Mouse (Mus musculus): ENCODE measurements around the gene Map10. TPM values are rescaled to one million over a fixed set of nuclear protein-coding genes. Genes with fewer than 3 reads are reported as not detected.

Gene Map10
- total and polyA plus RNA-seq, 3 experiments = 1.3 to 6.7 (median 2.3) TPM

DNA sequence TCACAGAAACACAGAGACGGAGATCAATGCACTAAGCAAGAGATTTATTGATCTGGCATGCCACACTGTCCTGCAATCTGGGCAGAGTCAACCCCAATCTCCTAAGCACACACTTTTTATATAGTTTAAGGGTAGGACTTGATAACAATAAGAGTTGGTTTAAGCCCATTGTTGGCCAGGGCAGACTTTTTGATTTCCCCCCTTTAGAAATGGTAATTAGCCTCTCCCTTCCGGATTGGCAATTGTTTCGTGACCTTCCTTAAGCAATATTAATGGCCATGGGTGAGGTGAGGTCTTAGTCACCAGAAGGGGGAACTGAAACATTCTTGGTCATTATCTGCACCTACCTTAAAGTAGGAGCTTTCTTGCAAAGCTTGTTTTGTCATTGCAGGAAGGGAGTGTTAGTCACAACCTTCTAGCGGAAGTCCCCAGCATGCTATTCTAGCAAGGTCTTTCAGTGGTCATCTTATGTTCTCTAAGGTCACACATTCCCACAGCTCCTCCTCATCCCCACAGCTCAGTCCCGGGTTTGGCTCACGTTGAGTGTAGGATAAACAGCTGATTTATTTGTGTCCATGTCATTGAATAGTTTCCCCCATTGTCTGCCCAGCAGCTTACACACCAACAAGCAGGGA is 29.9 kb downstream of the Map10 start:
- Histone ChIP-seq H3K4me2 (ENCODE audit: insufficient read depth, low read depth, poor library complexity, severe bottlenecking) (no peak overlapping the region), H3K9me3 (replicated peaks; ENCODE audit: low read length) (peaks cover 17% of the 10 kb centered on the region), H3K27me3 (replicated peaks) (no peaks in the 10 kb centered on the region), H3K36me3 (replicated peaks in 1 of 2; ENCODE audit: control insufficient read depth in 1 of 2, insufficient read depth in 1 of 2, low read length in 1 of 2) (peaks cover 0 to 2% of the 10 kb centered on the region in 2 experiments), H3K27ac (ENCODE audit: insufficient read depth, low read depth) (peak overlapping the region; percentile 92), H3K79me2 (replicated peaks; ENCODE audit: control insufficient read depth, extremely low read depth, insufficient read depth, poor library complexity, severe bottlenecking) (no peaks in the 10 kb centered on the region), H3K9ac (ENCODE audit: insufficient read depth, low read depth) (no peak overlapping the region), H3K4me3 (replicated peaks in 1 of 3; ENCODE audit: low read depth in 2 of 3, low read length in 2 of 3, poor library complexity in 1 of 3) (no peak overlapping the region), H3K4me1 (ENCODE audit: control insufficient read depth in 1 of 2, insufficient read depth in 2 of 2) (peaks cover 14 to 16% of the 10 kb centered on the region in 2 experiments)
- DNase-seq (ENCODE audit: extremely low read depth) = peak; percentile 78
- dilution Hi-C loops (cut with MboI; ENCODE audit: extremely low pct_ligation_motif_present, extremely low pct_unique_long_range_greater_than_20kb, low sequenced_read_pairs) = no loop called here
- in situ Hi-C loops (cut with MboI; ENCODE audit: low pct_ligation_motif_present, low pct_unique_long_range_greater_than_20kb, low sequenced_read_pairs) = loop anchor here (5.0 kb wide), 1 partner anchor 517 kb away; no protein-coding TSS in a partner anchor
- no peak for TF ChIP-seq GABPA (IDR thresholded peaks at IDR 0.05; ENCODE audit: insufficient replicate concordance, low read depth, low read length)
- peak; percentile 67 for TF ChIP-seq ELF1 (IDR thresholded peaks at IDR 0.05; ENCODE audit: low read depth, low read length)
- TF ChIP-seq BHLHE40 (IDR thresholded peaks at IDR 0.05; ENCODE audit: low read depth, low read length) = peak; percentile 75
- TF ChIP-seq CHD2 (IDR thresholded peaks at IDR 0.05; ENCODE audit: low read length) = peak; percentile 65; the same call in 1 of the 2 replicates
- TF ChIP-seq POLR2A (IDR thresholded peaks at IDR 0.05; ENCODE audit: low read depth, low read length) = 0 out of 2 replicates have a peak, but pooled peaks have one; percentile 39
- peak; percentile 59; the same call in 1 of the 2 replicates for TF ChIP-seq RCOR1 (conservative IDR thresholded peaks at IDR 0.05; ENCODE audit: low read depth, low read length)
- TF ChIP-seq IRF4 (IDR thresholded peaks at IDR 0.05; ENCODE audit: low read depth, low read length) = peak; percentile 96
- TF ChIP-seq MEF2A (IDR thresholded peaks at IDR 0.05; ENCODE audit: borderline replicate concordance, low read depth, low read length) = peak; percentile 76
- peak; percentile 83 for TF ChIP-seq ETS1 (conservative IDR thresholded peaks at IDR 0.05; ENCODE audit: low read depth, low read length)
- TF ChIP-seq EP300 (IDR thresholded peaks at IDR 0.05; ENCODE audit: low read length) = peak; percentile 91
- no peak for TF ChIP-seq SMC3 (IDR thresholded peaks at IDR 0.05; ENCODE audit: low read depth, low read length)
- no peak for TF ChIP-seq MAZ (IDR thresholded peaks at IDR 0.05; ENCODE audit: low read depth, low read length)
- peak; percentile 73 for TF ChIP-seq MYC (IDR thresholded peaks at IDR 0.05; ENCODE audit: low read depth, low read length)
- TF ChIP-seq MAFK (IDR thresholded peaks at IDR 0.05; ENCODE audit: insufficient replicate concordance, low read length) = no peak
- no peak; the same call in 1 of the 2 replicates for TF ChIP-seq TBP (conservative IDR thresholded peaks at IDR 0.05; ENCODE audit: low read depth, low read length)
- TF ChIP-seq JUND (conservative IDR thresholded peaks at IDR 0.05; ENCODE audit: low read depth, low read length) = peak; percentile 73
- TF ChIP-seq CTCF (conservative IDR thresholded peaks at IDR 0.05 in 1 of 2, IDR thresholded peaks at IDR 0.05 in 1 of 2; ENCODE audit: low read depth in 2 of 2, low read length in 2 of 2) = no peak
- peak; percentile 51; the same call in 1 of the 2 replicates for TF ChIP-seq JUN (IDR thresholded peaks at IDR 0.05; ENCODE audit: insufficient read depth, low read depth, low read length)
- peak; percentile 78; the same call in 1 of the 2 replicates for TF ChIP-seq TCF12 (IDR thresholded peaks at IDR 0.05; ENCODE audit: low read depth, low read length)
- TF ChIP-seq SIN3A (IDR thresholded peaks at IDR 0.05; ENCODE audit: low read length) = no peak
- no peak for TF ChIP-seq HCFC1 (IDR thresholded peaks at IDR 0.05; ENCODE audit: low read depth, low read length)

Data from CH12.LX (cell line).